Mouse (Mus musculus): ENCODE measurements around the gene Syndig1.

GRCm38 (mm10) chr2:149917162-149917561 is 88.2 kb downstream of the Syndig1 start:
- TF ChIP-seq CTCF (IDR thresholded peaks at IDR 0.05; ENCODE audit: control insufficient read depth, insufficient read depth, insufficient read length) (no peak), CEBPB (IDR thresholded peaks at IDR 0.05; ENCODE audit: low read depth) (no peak), MAX (IDR thresholded peaks at IDR 0.05) (no peak), MYOG (IDR thresholded peaks at IDR 0.05; ENCODE audit: control insufficient read depth, extremely low read depth, insufficient read length) (no peak), FOSL1 (IDR thresholded peaks at IDR 0.05; ENCODE audit: insufficient read depth, low read length, poor library complexity, severe bottlenecking) (no peak), USF1 (IDR thresholded peaks at IDR 0.05; ENCODE audit: low read depth) (no peak)

Data from C2C12 (cell line).